Mouse (Mus musculus) testis, adult 2 months (tissue): ENCODE results near the gene Setd7.

Experiments used
- CTCF ChIP-seq: fragments of 200-500 bp; IDR thresholded peaks from 2 replicates; pipeline ENCODE4 v1.5.1; 2012; ENCODE audit warnings: low read depth, mild to moderate bottlenecking, inconsistent platforms, low read length, moderate library complexity; ENCODE audit not compliant: control insufficient read depth, insufficient read depth, insufficient replicate concordance
- POLR2A ChIP-seq: fragments of 200-500 bp; IDR thresholded peaks from 2 replicates; pipeline ENCODE4 v1.6.1; 2012; ENCODE audit warnings: low read depth, mild to moderate bottlenecking, inconsistent platforms, low read length, moderate library complexity; ENCODE audit not compliant: control insufficient read depth

- no peak for TF ChIP-seq CTCF
- no peak for TF ChIP-seq POLR2A
These were observed 16.1 kb downstream of the Setd7 start for GRCm38 (mm10) chr3:51544442-51545128.
